Mouse (Mus musculus) stomach, postnatal 0 days (tissue): ENCODE measurements around the gene Gm5127.

Experiments
- CTCF ChIP-seq: IDR thresholded peaks from 2 replicates; pipeline ENCODE4 v1.5.1; 2016; ENCODE audit warnings: antibody characterized with exemption, low read depth, mild to moderate bottlenecking, moderate library complexity
- EP300 ChIP-seq: optimal IDR thresholded peaks from 2 replicates; pipeline ENCODE3; 2016; ENCODE audit warnings: antibody characterized with exemption

GRCm38 (mm10) chrX:106593914-106594313 lies 10.9 kb downstream of the Gm5127 start:
- no peak for TF ChIP-seq EP300
- no peak for TF ChIP-seq CTCF
